Mouse (Mus musculus) central nervous system, embryonic 14 days (tissue): ENCODE data around the gene Ankdd1b. TPM values are rescaled to one million over a fixed set of nuclear protein-coding genes. Genes with fewer than 3 reads are reported as not detected.

Experiments
- polyA plus RNA-seq: library from polyadenylated mRNA; depleted of rRNA; stranded (reverse); fragments of >200 nt; gene quantifications from 2 replicates; pipeline ENCODE4 v1.2.3, GENCODE M21; 2012; rRNA removed

The Ankdd1b gene
- 0.04 and 0.09 TPM in 2 replicates for polyA plus RNA-seq

GRCm38 (mm10) chr13:96470957-96471356 lies at the start of gene Ankdd1b:
Gene Ankdd1b (minus strand): TSS chr13:96471198.

GRCm38 (mm10) chr13:96490433-96490832 lies 19.4 kb upstream of the Ankdd1b start, which contains the start of gene Gm17622:
Gene Gm17622 (plus strand): TSS chr13:96490733.

GRCm38 (mm10) chr13:96388042-96388888 lies 82.7 kb downstream of the Ankdd1b start, which contains the start of gene Poc5:
Gene Poc5 (plus strand): TSS chr13:96388294.

Other genes with a start within 250 kb of the Ankdd1b start
- 16.7 and 20.0 TPM in 2 replicates for gene Poc5, start 82.9 kb downstream of the Ankdd1b start, polyA plus RNA-seq
- gene Gm17622, start 19.5 kb upstream of the Ankdd1b start, polyA plus RNA-seq: not detected in 2 replicates
- gene Polk, start 71.4 kb upstream of the Ankdd1b start, polyA plus RNA-seq: 5.6 and 6.0 TPM in 2 replicates
- 20.8 and 21.5 TPM in 2 replicates for gene Col4a3bp, start 71.4 kb upstream of the Ankdd1b start, polyA plus RNA-seq
- gene Hmgcr, start 199.7 kb upstream of the Ankdd1b start, polyA plus RNA-seq: 96.9 and 112 TPM in 2 replicates